8 mouse cellular contexts compared by ENCODE assay signal in the genomic region with DNA sequence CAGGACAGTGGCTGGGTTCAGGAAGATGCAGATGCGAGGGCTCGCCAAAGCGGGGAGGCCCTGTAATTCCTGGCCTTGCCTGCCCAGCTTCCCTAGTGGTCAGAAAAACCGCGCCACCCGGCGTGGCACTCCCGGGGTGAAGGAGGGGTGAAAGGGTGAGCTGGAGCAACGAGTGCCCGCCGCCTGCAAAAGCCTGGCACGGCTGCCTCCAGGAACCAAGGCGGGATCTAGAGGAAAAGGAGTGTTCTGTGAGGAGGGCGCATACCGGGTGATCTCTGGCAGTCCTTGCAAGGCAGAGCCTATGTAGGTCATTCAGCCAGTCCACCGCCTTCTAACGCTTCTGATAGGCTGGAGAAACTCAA. TPM values are rescaled to one million over a fixed set of nuclear protein-coding genes. Genes with fewer than 3 reads are reported as not detected.
A peak's percentile ranks its signal among the peaks of the same experiment; 100 is the strongest.
DNase-seq lines count a peak whose midpoint lies in the region; ATAC-seq lines count a peak whose summit lies in the region.

No protein-coding gene starts in this region.

- H3K36me3 ChIP-seq in hindbrain, embryonic 14.5 days (replicated peaks; ENCODE audit: control insufficient read depth, insufficient read depth): no peaks in the 10 kb centered on the region

- H3K9ac ChIP-seq in hindbrain, embryonic 14.5 days: peak overlapping the region; percentile 74

- WGBS in hindbrain, embryonic 14.5 days: under 1% methylated on average over 17 of the region's 17 CpGs

- H3K27me3 ChIP-seq in hindbrain, embryonic 14.5 days (ENCODE audit: control insufficient read depth, insufficient read depth, low read length): no peaks in the 10 kb centered on the region

- peak overlapping the region; percentile 86 for H3K4me3 ChIP-seq in hindbrain, embryonic 14.5 days (replicated peaks; ENCODE audit: low read length)

- peak; percentile 10; the same call in 1 of the 2 replicates for ATAC-seq in hindbrain, embryonic 14.5 days (ENCODE audit: low FRiP score)
- no peak for ATAC-seq in monocyte, adult 5-6 weeks (replicated peaks; ENCODE audit: insufficient number of reproducible peaks, low FRiP score, low TSS enrichment, poor library complexity, severe bottlenecking)

- H3K4me2 ChIP-seq in hindbrain, embryonic 14.5 days (replicated peaks): peak overlapping the region; percentile 67

- no peaks in the 10 kb centered on the region for H3K9me3 ChIP-seq in hindbrain, embryonic 14.5 days (ENCODE audit: control insufficient read depth, low read length)

- peak; percentile 43 for DNase-seq in R1 (ENCODE audit: low read depth, low spot score)
- peak; percentile 75 to 77 for DNase-seq in cerebellum, postnatal 14 days
- peak; percentile 66 for DNase-seq in frontal cortex, postnatal 36 days (ENCODE audit: low spot score in 2 of 2)
- peak; percentile 52 for DNase-seq in hindbrain, embryonic 14.5 days (ENCODE audit: low spot score)
- peak; percentile 67 to 71 for DNase-seq in layer of hippocampus, postnatal 36 days
- peak; percentile 75 for DNase-seq in lung, postnatal 14 days
- peak; percentile 72 for DNase-seq in right cerebral cortex, postnatal 25 days

- peak overlapping the region; percentile 83 for H3K27ac ChIP-seq in hindbrain, embryonic 14.5 days

- H3K4me1 ChIP-seq in hindbrain, embryonic 14.5 days (replicated peaks; ENCODE audit: control insufficient read depth, insufficient read depth, low read length): peaks cover 16% of the 10 kb centered on the region

RNA-seq across cellular contexts. Expression of a gene that starts 0.6 kb away (rescaled TPM):
- 86.7 and 94.5 TPM in 2 replicates for polyA plus RNA-seq in hindbrain, embryonic 14.5 days (2014; fragmentation: Nextera tagmentation; extraction: Ambion mirVana)
- total RNA-seq in layer of hippocampus, postnatal 36 days (2021): 10 to 100 TPM; 81.9 to 94.1 TPM
- total RNA-seq in monocyte, adult 5-6 weeks (2017): 284 to 565 TPM (median 296 TPM) in 3 replicates
